Mouse (Mus musculus) heart, adult 2 months (tissue): ENCODE results near the gene Ubac2. TPM values are rescaled to one million over a fixed set of nuclear protein-coding genes. Genes with fewer than 3 reads are reported as not detected.
"Not testable (repeated sequence)": the region's sequence is repeated elsewhere in the genome, so short reads cannot be mapped to it uniquely, and the experiment has no call there.

Experiments used
- DNase-seq, 2 experiments: peaks; one replicate each; pipeline ENCODE4 v3.0.0; 2021
- H3K27ac ChIP-seq: fragments of 200-600 bp; 2 replicates; pipeline ENCODE4 v1.8.1; 2022
- H3K27me3 ChIP-seq: fragments of 200-500 bp; 2 replicates; pipeline ENCODE4 v1.6.1; 2012; ENCODE audit warnings: mild to moderate bottlenecking, low read length, inconsistent platforms, mixed read lengths; ENCODE audit not compliant: control insufficient read depth, insufficient read depth
- H3K36me3 ChIP-seq: fragments of 200-500 bp; 2 replicates; pipeline ENCODE4 v1.6.1; 2012; ENCODE audit warnings: low read length, inconsistent platforms; ENCODE audit not compliant: control insufficient read depth, insufficient read depth
- H3K4me1 ChIP-seq: fragments of 200-500 bp; 2 replicates; pipeline ENCODE4 v1.6.1; 2011; ENCODE audit warnings: low read length; ENCODE audit not compliant: control insufficient read depth, insufficient read depth
- H3K4me3 ChIP-seq: fragments of 200-600 bp; 2 replicates; pipeline ENCODE4 v1.8.1; 2022
- H3K79me2 ChIP-seq: fragments of 200-500 bp; replicated peaks from 2 replicates; pipeline ENCODE4 v1.6.1; 2012; ENCODE audit warnings: mild to moderate bottlenecking, inconsistent platforms, low read length, moderate library complexity, mixed read lengths; ENCODE audit not compliant: control insufficient read depth, insufficient read depth
- H3K9ac ChIP-seq: fragments of 200-500 bp; 2 replicates; pipeline ENCODE4 v1.6.1; 2012; ENCODE audit warnings: low read depth, mild to moderate bottlenecking, control low read depth, inconsistent platforms, low read length, mixed read lengths
- CTCF ChIP-seq: fragments of 200-600 bp; IDR thresholded peaks from 2 replicates; pipeline ENCODE4 v1.8.1; 2022; ENCODE audit warnings: antibody characterized with exemption, mild to moderate bottlenecking, moderate library complexity
- EP300 ChIP-seq: fragments of 200-500 bp; IDR thresholded peaks from 2 replicates; pipeline ENCODE4 v1.6.1; 2011; ENCODE audit warnings: low read depth, low read length, control low read depth; ENCODE audit not compliant: insufficient read depth
- POLR2A ChIP-seq: fragments of 200-500 bp; IDR thresholded peaks from 2 replicates; pipeline ENCODE4 v1.6.1; 2011; ENCODE audit warnings: mild to moderate bottlenecking, low read depth, low read length, control low read depth; ENCODE audit not compliant: insufficient read depth
- whole genome bisulfite sequencing: fragments of 180-500 bp; shearing (Covaris S2); methylation state at CpG from one replicate; pipeline ENCODE4 v1.1.7; 2018; 5-methylcytosine and 5-hydroxymethylcytosine counted together
- intact Hi-C: fragments of 180-260 bp; cut with DNase I; formaldehyde crosslinking; loops from one replicate; pipeline ENCODE4 v1.15.1; 2025
- polyA plus RNA-seq: library from polyadenylated mRNA; depleted of rRNA; stranded (reverse); fragments of >200 nt; gene quantifications from 2 replicates; pipeline ENCODE4 v1.2.3, GENCODE M21; 2012
- total RNA-seq, 2 experiments: library from RNA; stranded (reverse); gene quantifications; 2 replicates each; pipeline ENCODE4 v1.2.3; 2021

The Ubac2 gene
- total and polyA plus RNA-seq, 3 experiments, result 30.4 to 37.0 (median 31.9) TPM

- H3K4me3 ChIP-seq, result no peak overlapping the region
- intact Hi-C loops, result loop anchor here (10.0 kb wide), 1 partner anchor 812 kb away; no protein-coding TSS in a partner anchor
- no peaks in the 10 kb centered on the region for H3K4me1 ChIP-seq
- H3K27ac ChIP-seq, result no peak overlapping the region
- H3K79me2 ChIP-seq, result no peaks in the 10 kb centered on the region
- WGBS, result 87% methylated on average over 10 of the region's 10 CpGs
- TF ChIP-seq POLR2A (no peak), EP300 (no peak), CTCF (no peak)
- H3K27me3 ChIP-seq, result no peaks in the 10 kb centered on the region
- no peak overlapping the region for H3K9ac ChIP-seq
- H3K36me3 ChIP-seq, result no peaks in the 10 kb centered on the region
- no peak for DNase-seq
Measured at GRCm38 (mm10) chr14:122062411-122063090, 184.1 kb downstream of the Ubac2 start.

GRCm38 (mm10) chr14:122063599-122063998 lies 185.2 kb downstream of the Ubac2 start:
- intact Hi-C loops, result loop anchor here (10.0 kb wide), 1 partner anchor 811 kb away; no protein-coding TSS in a partner anchor
- no peaks in the 10 kb centered on the region for H3K27me3 ChIP-seq
- no peaks in the 10 kb centered on the region for H3K79me2 ChIP-seq
- H3K27ac ChIP-seq, result no peak overlapping the region
- 66% methylated on average over 5 of the region's 5 CpGs for WGBS
- H3K36me3 ChIP-seq, result no peaks in the 10 kb centered on the region
- H3K4me3 ChIP-seq, result no peak overlapping the region
- no peak overlapping the region for H3K9ac ChIP-seq
- no peak for TF ChIP-seq EP300
- no peak for TF ChIP-seq POLR2A
- TF ChIP-seq CTCF, result no peak
- DNase-seq, result no peak
- peaks cover under 1% of the 10 kb centered on the region; the same call in 1 of the 2 replicates for H3K4me1 ChIP-seq

- Histone ChIP-seq H3K36me3 (no peaks in the 10 kb centered on the region), H3K27me3 (no peaks in the 10 kb centered on the region), H3K27ac (no peak overlapping the region), H3K9ac (no peak overlapping the region), H3K79me2 (no peaks in the 10 kb centered on the region), H3K4me1 (peaks cover 2% of the 10 kb centered on the region; the same call in 1 of the 2 replicates), H3K4me3 (no peak overlapping the region)
- intact Hi-C loops, result loop anchor here (1.0 to 10.0 kb wide), 2 partner anchors 66 to 810 kb away; no protein-coding TSS in a partner anchor
- TF ChIP-seq CTCF (no peak; the same call in 1 of the 2 replicates), POLR2A (no peak), EP300 (no peak)
- DNase-seq, result peak; percentile 52 to 83
- WGBS, result 5% methylated on average over 2 of the region's 2 CpGs
Measured at GRCm38 (mm10) chr14:122064519-122064918, 186.1 kb downstream of the Ubac2 start.

GRCm38 (mm10) chr14:122066243-122066642 lies 187.8 kb downstream of the Ubac2 start:
- Histone ChIP-seq H3K4me3 (no peak overlapping the region), H3K27ac (no peak overlapping the region), H3K79me2 (no peaks in the 10 kb centered on the region), H3K4me1 (peaks cover 4% of the 10 kb centered on the region), H3K36me3 (no peaks in the 10 kb centered on the region), H3K27me3 (no peaks in the 10 kb centered on the region), H3K9ac (no peak overlapping the region)
- DNase-seq, result no peak
- 49% methylated on average over 4 of the region's 4 CpGs for WGBS
- intact Hi-C loops, result loop anchor here (5.0 to 10.0 kb wide), 2 partner anchors 41 to 809 kb away; partner anchors contain the start of gene Tm9sf2
- TF ChIP-seq CTCF (no peak), EP300 (no peak), POLR2A (no peak)

- 70% methylated on average over 3 of the region's 3 CpGs for WGBS
- H3K27me3 ChIP-seq, result not testable (repeated sequence)
- intact Hi-C loops, result loop anchor here (5.0 to 10.0 kb wide), 2 partner anchors 39 to 807 kb away; partner anchors contain the start of gene Tm9sf2
Measured at GRCm38 (mm10) chr14:122068036-122068435, 189.6 kb downstream of the Ubac2 start.

More at GRCm38 (mm10) chr14:122068036-122068435, 189.6 kb downstream of the Ubac2 start:
- not testable (repeated sequence) for H3K36me3 ChIP-seq, H3K4me1 ChIP-seq, H3K4me3 ChIP-seq, H3K27ac ChIP-seq, H3K9ac ChIP-seq, H3K79me2 ChIP-seq, DNase-seq
